Mouse (Mus musculus) heart, postnatal 0 days (tissue): ENCODE measurements around the gene Trak2. TPM values are rescaled to one million over a fixed set of nuclear protein-coding genes. Genes with fewer than 3 reads are reported as not detected.
A peak's percentile ranks its signal among the peaks of the same experiment; 100 is the strongest.
"Not testable (repeated sequence)": the region's sequence is repeated elsewhere in the genome, so short reads cannot be mapped to it uniquely, and the experiment has no call there.

Experiments
- ATAC-seq: fragments of 200-750 bp; cut with Nextera tagmentation; 2 replicates; pipeline ENCODE4 v1.8.0; 2017; ENCODE audit warnings: low read depth, moderate number of reproducible peaks, moderate library complexity; ENCODE audit not compliant: insufficient read depth
- DNase-seq: peaks from one replicate; pipeline ENCODE4 v3.0.0-alpha.2; 2016; ENCODE audit warnings: low spot score
- H3K27ac ChIP-seq: fragments of 300-500 bp; sonication (generic); 2 replicates; pipeline ENCODE4 v1.5.1; 2014; ENCODE audit warnings: low read depth, mild to moderate bottlenecking
- H3K27me3 ChIP-seq: fragments of 300-500 bp; sonication (generic); 2 replicates; pipeline ENCODE4 v1.6.1; 2014; ENCODE audit warnings: low read length, mixed read lengths; ENCODE audit not compliant: control insufficient read depth, insufficient read depth
- H3K36me3 ChIP-seq: fragments of 300-500 bp; sonication (generic); replicated peaks from 2 replicates; pipeline ENCODE4 v1.6.1; 2014; ENCODE audit warnings: low read length, mixed read lengths; ENCODE audit not compliant: control insufficient read depth, insufficient read depth
- H3K4me1 ChIP-seq: fragments of 300-500 bp; sonication (generic); 2 replicates; pipeline ENCODE4 v1.6.1; 2014; ENCODE audit warnings: antibody characterized with exemption; ENCODE audit not compliant: control insufficient read depth, insufficient read depth
- H3K4me2 ChIP-seq: fragments of 300-500 bp; sonication (generic); 2 replicates; pipeline ENCODE4 v1.6.1; 2014; ENCODE audit warnings: low read depth, mild to moderate bottlenecking, low read length, moderate library complexity
- H3K4me3 ChIP-seq: fragments of 300-500 bp; sonication (generic); 2 replicates; pipeline ENCODE4 v1.5.1; 2014; ENCODE audit warnings: low read depth, low read length
- H3K9ac ChIP-seq: fragments of 300-500 bp; sonication (generic); replicated peaks from 2 replicates; pipeline ENCODE4 v1.6.1; 2014; ENCODE audit warnings: low read depth, low read length, mixed read lengths
- H3K9me3 ChIP-seq: fragments of 300-500 bp; sonication (generic); replicated peaks from 2 replicates; pipeline ENCODE4 v1.6.1; 2016; ENCODE audit warnings: low read length; ENCODE audit not compliant: control insufficient read depth
- CTCF ChIP-seq: IDR thresholded peaks from 2 replicates; pipeline ENCODE4 v1.5.1; 2016; ENCODE audit warnings: antibody characterized with exemption, control low read depth, low read depth
- EP300 ChIP-seq: IDR thresholded peaks from 2 replicates; pipeline ENCODE4 v1.6.1; 2016; ENCODE audit warnings: antibody characterized with exemption, low read depth
- WGBS: fragments of 180-500 bp; shearing (Covaris S2); extraction: QIAGEN DNeasy Blood & Tissue Kit; methylation state at CpG from one replicate; pipeline ENCODE4 v1.1.7; 2014; 5-methylcytosine and 5-hydroxymethylcytosine counted together
- polyA plus RNA-seq: library from polyadenylated mRNA; unstranded; fragments of >200 nt; fragmentation: Nextera tagmentation; extraction: Ambion mirVana; gene quantifications from 2 replicates; pipeline ENCODE4 v1.2.1, GENCODE M21; 2015
- total RNA-seq: library from RNA; depleted of rRNA; stranded (reverse); fragments of >200 nt; gene quantifications from 2 replicates; pipeline ENCODE4 v1.2.3, GENCODE M21; 2014; ENCODE audit warnings: low replicate concordance

The Trak2 gene
- total and polyA plus RNA-seq, 2 experiments from 2014 or later: 32.7 to 87.2 TPM

DNA sequence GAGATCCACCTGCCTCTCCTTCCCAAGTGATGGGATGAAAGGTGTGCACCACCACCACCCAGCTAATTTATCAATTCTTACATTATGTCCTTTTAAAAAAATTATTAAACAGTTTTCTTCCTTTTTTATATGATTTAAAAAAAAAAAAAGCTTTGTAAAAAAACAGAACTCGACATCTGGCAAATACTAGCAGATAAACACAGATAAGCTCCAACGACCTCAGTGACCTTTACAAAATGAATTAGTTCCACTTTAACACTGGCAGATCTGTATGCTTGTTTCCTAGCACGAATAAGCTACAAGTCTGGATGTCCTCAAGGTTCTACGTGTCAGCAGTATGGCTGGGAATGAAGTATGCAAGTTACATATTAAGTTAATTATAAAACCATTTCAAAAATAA lies 5.7 kb downstream of the Trak2 start:
- H3K27ac ChIP-seq: no peak overlapping the region
- H3K4me2 ChIP-seq: no peak overlapping the region
- TF ChIP-seq EP300 (no peak), CTCF (no peak)
- ATAC-seq (no peak), DNase-seq (no peak)
- no peaks in the 10 kb centered on the region for H3K27me3 ChIP-seq
- H3K4me3 ChIP-seq: no peak overlapping the region
- no peak overlapping the region for H3K9ac ChIP-seq
- H3K9me3 ChIP-seq: no peaks in the 10 kb centered on the region
- no peaks in the 10 kb centered on the region for H3K36me3 ChIP-seq
- WGBS: 33% methylated on average over 4 of the region's 4 CpGs
- peaks cover 48% of the 10 kb centered on the region for H3K4me1 ChIP-seq

DNA sequence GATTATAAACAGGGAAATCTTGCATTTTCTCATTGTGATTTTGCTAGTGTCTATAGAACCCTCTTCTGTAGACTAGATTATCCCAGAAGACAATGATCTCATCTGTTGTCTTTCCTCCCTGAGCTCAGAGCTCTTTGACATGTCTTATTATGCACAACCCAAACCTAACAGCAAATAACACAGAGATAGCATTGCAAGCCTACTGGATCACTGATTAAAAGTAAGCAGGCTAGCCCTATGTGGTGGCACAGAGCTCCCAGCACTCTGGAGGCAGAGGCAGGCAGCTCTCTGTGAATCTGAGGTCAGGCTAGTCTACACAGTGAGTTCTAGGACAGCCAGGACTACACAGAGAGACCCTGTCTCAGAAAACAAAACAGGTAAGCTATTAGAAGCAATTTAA lies 10.4 kb downstream of the Trak2 start:
- Histone ChIP-seq H3K9ac (no peak overlapping the region), H3K36me3 (no peaks in the 10 kb centered on the region), H3K27ac (no peak overlapping the region), H3K4me2 (no peak overlapping the region), H3K27me3 (no peaks in the 10 kb centered on the region), H3K9me3 (no peaks in the 10 kb centered on the region), H3K4me3 (no peak overlapping the region), H3K4me1 (peaks cover 46% of the 10 kb centered on the region)
- ATAC-seq: no peak
- DNase-seq: no peak
- TF ChIP-seq EP300 (no peak), CTCF (no peak)

DNA sequence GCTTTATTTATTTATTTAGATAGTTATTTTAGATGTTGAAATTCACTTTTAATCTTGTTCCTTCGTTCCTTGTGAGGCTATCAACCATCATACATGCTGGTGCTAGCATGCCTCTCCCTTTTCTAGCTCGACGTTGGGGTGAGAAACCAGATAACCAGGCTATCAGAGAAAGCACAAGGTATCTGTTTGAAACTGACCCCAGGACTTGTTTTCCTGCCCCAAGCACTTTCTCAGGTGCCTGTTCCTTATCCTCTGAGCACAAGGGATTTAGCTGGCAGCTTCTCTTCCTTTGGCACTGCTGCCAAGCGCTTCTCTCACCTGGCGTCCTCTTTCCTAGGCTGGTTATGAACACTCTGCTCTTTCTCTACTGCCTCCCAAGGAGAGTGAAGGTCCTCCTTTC lies 10.8 kb downstream of the Trak2 start:
- Histone ChIP-seq H3K36me3 (no peaks in the 10 kb centered on the region), H3K9me3 (no peaks in the 10 kb centered on the region), H3K4me3 (no peak overlapping the region), H3K9ac (no peak overlapping the region), H3K27me3 (no peaks in the 10 kb centered on the region), H3K4me2 (no peak overlapping the region), H3K27ac (no peak overlapping the region), H3K4me1 (peaks cover 50% of the 10 kb centered on the region)
- ATAC-seq (no peak), DNase-seq (no peak)
- 56% methylated on average over 5 of the region's 5 CpGs for WGBS
- TF ChIP-seq EP300: no peak
- TF ChIP-seq CTCF: no peak

DNA sequence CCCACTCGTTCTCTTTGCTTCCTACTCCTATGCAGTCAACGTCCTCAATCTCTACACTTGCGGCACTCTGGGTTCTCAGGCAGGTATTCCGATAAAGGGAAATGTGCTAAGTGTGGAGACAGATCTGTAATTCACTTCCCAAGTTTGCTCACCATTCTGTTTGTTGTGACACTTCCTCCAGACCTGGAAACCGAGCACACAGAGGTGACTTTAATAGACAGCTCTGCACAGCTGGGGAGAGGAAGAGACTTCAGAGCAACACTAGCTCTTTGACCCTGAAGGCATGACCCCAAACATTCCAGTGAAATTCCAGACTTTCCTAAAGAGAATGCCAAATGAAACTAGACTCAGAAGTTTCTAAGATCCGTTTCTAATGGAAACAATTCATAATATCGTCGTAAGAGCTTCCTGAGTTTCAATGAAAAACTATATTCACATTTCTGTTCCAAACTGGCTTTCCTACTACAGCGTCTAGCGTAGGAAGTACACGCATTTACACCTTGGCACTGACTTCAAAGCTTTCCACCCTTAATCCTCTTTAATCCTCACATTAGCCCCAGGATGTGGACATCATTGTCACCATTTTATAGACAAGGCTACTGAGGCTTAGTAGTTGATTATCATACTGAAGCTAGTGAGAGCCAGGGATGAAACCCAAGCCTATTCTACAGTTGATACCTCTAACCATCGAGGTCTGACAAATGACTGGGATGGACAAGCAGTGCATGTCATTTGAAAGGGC lies 11.9 kb downstream of the Trak2 start:
- Histone ChIP-seq H3K4me3 (no peak overlapping the region), H3K9ac (no peak overlapping the region), H3K36me3 (no peaks in the 10 kb centered on the region), H3K9me3 (no peaks in the 10 kb centered on the region), H3K27ac (peak overlapping the region; percentile 51), H3K4me1 (peaks cover 47% of the 10 kb centered on the region), H3K4me2 (peak overlapping the region; percentile 15; the same call in 1 of the 2 replicates), H3K27me3 (no peaks in the 10 kb centered on the region)
- WGBS: 36% methylated on average over 12 of the region's 12 CpGs
- no peak for ATAC-seq
- no peak for DNase-seq
- TF ChIP-seq EP300 (no peak), CTCF (no peak)

DNA sequence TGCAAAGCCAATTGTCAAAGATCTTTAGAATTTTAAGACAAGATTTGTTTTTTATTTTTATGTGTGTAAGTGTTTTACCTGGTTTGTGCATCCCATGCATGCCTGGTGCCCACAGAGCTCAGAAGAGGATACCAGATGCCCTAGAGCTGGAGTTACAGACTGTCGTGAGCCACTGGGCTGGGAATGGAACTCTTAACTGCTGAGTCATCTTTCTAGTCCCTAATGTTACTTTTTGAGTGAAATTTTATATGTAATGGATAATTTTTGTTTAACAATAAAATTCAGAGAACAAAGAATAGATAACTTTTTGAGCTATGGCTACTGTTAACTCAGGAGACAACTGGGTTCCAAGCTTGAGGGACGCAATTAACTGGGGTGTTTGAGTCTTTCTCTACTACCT lies 13.5 kb downstream of the Trak2 start:
- H3K9me3 ChIP-seq: no peaks in the 10 kb centered on the region
- no peak overlapping the region for H3K4me3 ChIP-seq
- H3K27me3 ChIP-seq: no peaks in the 10 kb centered on the region
- no peak overlapping the region for H3K9ac ChIP-seq
- peak overlapping the region; percentile 15; the same call in 1 of the 2 replicates for H3K27ac ChIP-seq
- H3K4me2 ChIP-seq: no peak overlapping the region
- 76% methylated on average over 2 of the region's 2 CpGs for WGBS
- no peaks in the 10 kb centered on the region for H3K36me3 ChIP-seq
- peaks cover 60% of the 10 kb centered on the region for H3K4me1 ChIP-seq
- DNase-seq (no peak), ATAC-seq (no peak)
- TF ChIP-seq CTCF (no peak), EP300 (no peak)

DNA sequence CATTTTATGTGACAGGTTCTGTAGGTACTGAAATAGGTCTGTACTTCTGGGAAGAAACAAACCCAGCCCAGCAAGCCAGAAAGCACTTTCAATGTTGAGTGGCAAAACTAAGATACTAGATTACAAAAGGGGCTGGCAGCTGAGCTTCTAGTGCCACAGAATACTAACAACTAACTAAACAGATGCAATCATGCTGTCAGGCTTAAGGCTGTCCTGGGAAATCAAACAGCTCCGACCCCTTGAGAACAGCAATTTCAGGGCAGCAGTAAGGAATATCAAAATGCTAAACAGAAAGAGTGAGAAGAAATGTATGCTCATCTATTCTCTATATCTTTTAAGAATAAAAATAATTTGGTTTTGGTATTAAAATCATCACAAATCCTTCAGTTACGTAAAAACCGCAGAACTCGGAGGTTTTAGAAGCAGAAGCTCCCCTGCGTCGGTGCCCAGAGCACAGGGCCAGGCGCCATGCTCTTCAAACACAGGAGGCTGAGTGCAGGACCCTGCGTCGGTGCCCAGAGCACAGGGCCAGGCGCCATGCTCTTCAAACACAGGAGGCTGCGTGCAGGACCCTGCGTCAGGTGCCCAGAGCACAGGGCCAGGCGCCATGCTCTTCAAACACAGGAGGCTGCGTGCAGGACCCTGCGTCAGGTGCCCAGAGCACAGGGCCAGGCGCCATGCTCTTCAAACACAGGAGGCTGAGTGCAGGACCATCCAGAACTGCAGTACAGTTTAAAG lies 14.3 kb downstream of the Trak2 start:
- H3K4me3 ChIP-seq, H3K9ac ChIP-seq, H3K9me3 ChIP-seq, H3K27me3 ChIP-seq, DNase-seq, H3K36me3 ChIP-seq, H3K4me2 ChIP-seq: not testable (repeated sequence)
- Histone ChIP-seq H3K4me1 (peaks cover 67% of the 10 kb centered on the region), H3K27ac (peak overlapping the region; percentile 62)
- 49% methylated on average over 16 of the region's 16 CpGs for WGBS
- ATAC-seq: 0 out of 2 replicates have a peak, but pooled peaks have one; percentile 24
